7 mouse cellular contexts compared by ENCODE assay signal in the genomic region with DNA sequence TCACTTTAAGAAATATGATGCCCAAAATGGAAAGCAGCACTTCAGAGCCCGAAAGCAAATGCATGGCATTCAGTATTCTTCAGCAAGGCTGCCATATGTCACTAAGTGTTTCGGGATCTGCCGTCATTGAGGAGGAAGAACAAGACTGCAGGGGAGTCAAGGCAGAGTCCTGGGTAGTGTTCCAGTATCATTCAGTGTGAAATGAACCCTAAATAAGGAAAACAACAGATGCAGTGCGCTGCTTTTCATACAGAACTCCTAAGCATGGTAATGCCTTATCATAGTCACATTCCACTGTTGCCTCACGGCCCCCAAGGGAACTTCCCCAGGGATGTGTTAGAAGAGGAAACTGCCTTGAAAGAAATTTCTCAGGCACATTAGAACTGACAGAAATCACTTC. TPM values are rescaled to one million over a fixed set of nuclear protein-coding genes. Genes with fewer than 3 reads are reported as not detected.
A peak's percentile ranks its signal among the peaks of the same experiment; 100 is the strongest.
DNase-seq lines count a peak whose midpoint lies in the region; ATAC-seq lines count a peak whose summit lies in the region.

No protein-coding gene starts in this region.

- 44% methylated on average over 5 of the region's 5 CpGs for WGBS in limb, embryonic 11.5 days
- 48% methylated on average over 5 of the region's 5 CpGs for WGBS in limb, embryonic 10.5 days
- 50% methylated on average over 5 of the region's 5 CpGs for WGBS in embryonic facial prominence, embryonic 10.5 days
- 16% methylated on average over 5 of the region's 5 CpGs for WGBS in heart, embryonic 10.5 days

- no peak overlapping the region for H3K27ac ChIP-seq in limb, embryonic 11.5 days (replicated peaks; ENCODE audit: low read depth, low read length)
- H3K27ac ChIP-seq in limb, embryonic 10.5 days = no peak overlapping the region
- H3K27ac ChIP-seq in embryonic facial prominence, embryonic 10.5 days (replicated peaks) = 0 out of 2 replicates have a peak overlapping the region, but pooled peaks have one; percentile 14
- peak overlapping the region; percentile 84 for H3K27ac ChIP-seq in heart, embryonic 10.5 days

- ATAC-seq in limb, embryonic 11.5 days (ENCODE audit: insufficient number of reproducible peaks, low FRiP score, low TSS enrichment, low read depth) = peak; percentile 42; the same call in 1 of the 2 replicates

- DNase-seq in limb, embryonic 11.5 days (ENCODE audit: low spot score) = peak; percentile 38
- DNase-seq in limb, embryonic 10.5 days (ENCODE audit: low spot score) = no peak
- DNase-seq in embryonic facial prominence, embryonic 10.5 days (ENCODE audit: low spot score) = peak; percentile 15
- DNase-seq in heart, embryonic 10.5 days (ENCODE audit: low spot score) = no peak
- peak; percentile 31 to 92 for DNase-seq in left cerebral cortex, postnatal 25 days (ENCODE audit: low spot score in 2 of 2)
- no peak for DNase-seq in spleen, postnatal 14 days (ENCODE audit: low spot score in 2 of 2)
- no peak for DNase-seq in adrenal gland, postnatal 36 days

- H3K4me3 ChIP-seq in limb, embryonic 11.5 days (ENCODE audit: low read depth, low read length) = no peak overlapping the region
- H3K4me3 ChIP-seq in limb, embryonic 10.5 days = no peak overlapping the region
- H3K4me3 ChIP-seq in embryonic facial prominence, embryonic 10.5 days = no peak overlapping the region
- H3K4me3 ChIP-seq in heart, embryonic 10.5 days = peak overlapping the region; percentile 13; the same call in 1 of the 2 replicates

- no peaks in the 10 kb centered on the region for H3K9me3 ChIP-seq in limb, embryonic 11.5 days (ENCODE audit: control insufficient read depth, low read length)
- no peaks in the 10 kb centered on the region for H3K9me3 ChIP-seq in limb, embryonic 10.5 days (replicated peaks)
- H3K9me3 ChIP-seq in embryonic facial prominence, embryonic 10.5 days = no peaks in the 10 kb centered on the region
- no peaks in the 10 kb centered on the region for H3K9me3 ChIP-seq in heart, embryonic 10.5 days

- no peaks in the 10 kb centered on the region for H3K27me3 ChIP-seq in limb, embryonic 11.5 days (ENCODE audit: control insufficient read depth, insufficient read depth, low read length)
- H3K27me3 ChIP-seq in limb, embryonic 10.5 days (ENCODE audit: low read depth, poor library complexity, severe bottlenecking) = no peaks in the 10 kb centered on the region
- H3K27me3 ChIP-seq in embryonic facial prominence, embryonic 10.5 days (replicated peaks; ENCODE audit: low read depth, poor library complexity, severe bottlenecking) = no peaks in the 10 kb centered on the region
- H3K27me3 ChIP-seq in heart, embryonic 10.5 days (ENCODE audit: insufficient read depth, poor library complexity, severe bottlenecking) = no peaks in the 10 kb centered on the region

- intact Hi-C loops in left cerebral cortex, postnatal 25 days (cut with DNase I) = loop anchor here (1.0 to 5.0 kb wide), 3 partner anchors 67 to 300 kb away; no protein-coding TSS in a partner anchor

- no peaks in the 10 kb centered on the region for H3K36me3 ChIP-seq in limb, embryonic 11.5 days (ENCODE audit: control insufficient read depth, insufficient read depth, low read length)
- no peaks in the 10 kb centered on the region for H3K36me3 ChIP-seq in limb, embryonic 10.5 days
- H3K36me3 ChIP-seq in embryonic facial prominence, embryonic 10.5 days (replicated peaks) = no peaks in the 10 kb centered on the region
- H3K36me3 ChIP-seq in heart, embryonic 10.5 days = no peaks in the 10 kb centered on the region

- H3K9ac ChIP-seq in limb, embryonic 11.5 days (ENCODE audit: low read length) = no peak overlapping the region

- no peak overlapping the region for H3K4me2 ChIP-seq in limb, embryonic 11.5 days (ENCODE audit: low read depth, severe bottlenecking)

- no peaks in the 10 kb centered on the region for H3K4me1 ChIP-seq in limb, embryonic 11.5 days (ENCODE audit: control insufficient read depth, insufficient read depth, low read length)
- H3K4me1 ChIP-seq in limb, embryonic 10.5 days = peaks cover 9% of the 10 kb centered on the region
- H3K4me1 ChIP-seq in embryonic facial prominence, embryonic 10.5 days = peaks cover 22% of the 10 kb centered on the region
- H3K4me1 ChIP-seq in heart, embryonic 10.5 days = peaks cover 58% of the 10 kb centered on the region

RNA-seq across cellular contexts. Expression of a gene that starts 21.8 kb away (rescaled TPM):
- 3.2 and 5.0 TPM in 2 replicates for polyA plus RNA-seq in limb, embryonic 11.5 days (2014; fragmentation: Nextera tagmentation; extraction: Ambion mirVana)
- 1.9 and 3.1 TPM in 2 replicates for polyA plus RNA-seq in limb, embryonic 10.5 days (2016; fragmentation: Nextera tagmentation; extraction: Ambion mirVana)
- polyA plus RNA-seq in embryonic facial prominence, embryonic 10.5 days (2016; fragmentation: Nextera tagmentation; extraction: Ambion mirVana) = 4.6 and 5.7 TPM in 2 replicates
- polyA plus RNA-seq in heart, embryonic 10.5 days (2016; fragmentation: Nextera tagmentation; extraction: Ambion mirVana) = 53.5 and 88.3 TPM in 2 replicates
- total RNA-seq in left cerebral cortex, postnatal 25 days (2021) = 1 to 10 TPM; 7.0 to 8.3 TPM
- total RNA-seq in adrenal gland, postnatal 36 days (2021) = 10 to 100 TPM; 41.3 to 55.1 TPM

Comparison
In these comparisons a context has a peak if more than half of its experiments do, and no peak if none do; other contexts are left out.
1. DNase-seq: peak in limb, embryonic 11.5 days (single experiment), embryonic facial prominence, embryonic 10.5 days (single experiment) and left cerebral cortex, postnatal 25 days (2 of 2); none in limb, embryonic 10.5 days (single experiment), heart, embryonic 10.5 days (single experiment), spleen, postnatal 14 days (0 of 2) and adrenal gland, postnatal 36 days (0 of 2).
2. H3K27ac ChIP-seq: peak in embryonic facial prominence, embryonic 10.5 days (single experiment) and heart, embryonic 10.5 days (single experiment); none in limb, embryonic 11.5 days (single experiment) and limb, embryonic 10.5 days (single experiment).